Mouse (Mus musculus) liver, postnatal 0 days (tissue): ENCODE measurements around the gene Zbtb18. TPM values are rescaled to one million over a fixed set of nuclear protein-coding genes. Genes with fewer than 3 reads are reported as not detected.

Experiments used
- ATAC-seq: fragments of 200-750 bp; cut with Nextera tagmentation; 2 replicates; pipeline ENCODE4 v1.8.0; 2017; ENCODE audit warnings: mild to moderate bottlenecking, moderate library complexity
- DNase-seq: peaks from one replicate; pipeline ENCODE4 v3.0.0-alpha.2; 2016
- H3K27ac ChIP-seq: fragments of 300-500 bp; sonication (generic); 2 replicates; pipeline ENCODE4 v1.5.1; 2014; ENCODE audit warnings: antibody characterized with exemption, moderate library complexity, mild to moderate bottlenecking, low read depth
- H3K27me3 ChIP-seq: fragments of 300-500 bp; sonication (generic); 2 replicates; pipeline ENCODE4 v1.6.1; 2014; ENCODE audit warnings: low read length, control low read depth, mixed read lengths; ENCODE audit not compliant: insufficient read depth
- H3K36me3 ChIP-seq: fragments of 300-500 bp; sonication (generic); replicated peaks from 2 replicates; pipeline ENCODE4 v1.6.1; 2014; ENCODE audit warnings: mild to moderate bottlenecking, control low read depth, low read length, moderate library complexity, mixed read lengths; ENCODE audit not compliant: insufficient read depth
- H3K4me1 ChIP-seq: fragments of 300-500 bp; sonication (generic); 2 replicates; pipeline ENCODE4 v1.6.1; 2014; ENCODE audit warnings: antibody characterized with exemption, mild to moderate bottlenecking, control low read depth; ENCODE audit not compliant: insufficient read depth
- H3K4me2 ChIP-seq: fragments of 300-500 bp; sonication (generic); 2 replicates; pipeline ENCODE4 v1.6.1; 2014; ENCODE audit warnings: low read depth, mild to moderate bottlenecking, low read length, moderate library complexity, mixed read lengths
- H3K4me3 ChIP-seq: fragments of 300-500 bp; sonication (generic); 2 replicates; pipeline ENCODE4 v1.5.1; 2014; ENCODE audit warnings: low read depth, low read length
- H3K9ac ChIP-seq: fragments of 300-500 bp; sonication (generic); replicated peaks from 2 replicates; pipeline ENCODE4 v1.6.1; 2014; ENCODE audit warnings: mild to moderate bottlenecking, moderate library complexity
- H3K9me3 ChIP-seq: fragments of 300-500 bp; sonication (generic); 2 replicates; pipeline ENCODE4 v1.6.1; 2016; ENCODE audit warnings: mild to moderate bottlenecking, control low read depth, low read length, mixed read lengths
- CTCF ChIP-seq: sonication (generic); IDR thresholded peaks from 2 replicates; pipeline ENCODE4 v1.5.1; 2016; ENCODE audit warnings: antibody characterized with exemption, low read depth
- EP300 ChIP-seq: IDR thresholded peaks from 2 replicates; pipeline ENCODE4 v1.6.1; 2016; ENCODE audit warnings: antibody characterized with exemption, low read depth, mild to moderate bottlenecking
- WGBS: fragments of 180-500 bp; shearing (Covaris S2); extraction: QIAGEN DNeasy Blood & Tissue Kit; methylation state at CpG from one replicate; pipeline ENCODE4 v1.1.7; 2014; ENCODE audit not compliant: insufficient replicate concordance; 5-methylcytosine and 5-hydroxymethylcytosine counted together
- polyA plus RNA-seq: library from polyadenylated mRNA; unstranded; fragments of >200 nt; fragmentation: Nextera tagmentation; extraction: Ambion mirVana; gene quantifications from 2 replicates; pipeline ENCODE4 v1.2.1, GENCODE M21; 2015

The Zbtb18 gene
- polyA plus RNA-seq, 1 experiment from 2014 or later, result 1.5 TPM

- WGBS, result 53% methylated on average over 7 of the region's 7 CpGs
- Histone ChIP-seq H3K9me3 (no peaks in the 10 kb centered on the region), H3K4me3 (no peak overlapping the region), H3K36me3 (no peaks in the 10 kb centered on the region), H3K4me2 (no peak overlapping the region), H3K4me1 (peaks cover 8% of the 10 kb centered on the region; the same call in 1 of the 2 replicates), H3K9ac (no peak overlapping the region), H3K27ac (no peak overlapping the region), H3K27me3 (no peaks in the 10 kb centered on the region)
- ATAC-seq, result no peak
- DNase-seq, result no peak
- TF ChIP-seq EP300, result no peak
- TF ChIP-seq CTCF, result no peak
Observed at GRCm38 (mm10) chr1:177484280-177484679, 42.1 kb downstream of the Zbtb18 start.

GRCm38 (mm10) chr1:177484680-177485079, 42.5 kb downstream of the Zbtb18 start:
- peaks cover 8% of the 10 kb centered on the region; the same call in 1 of the 2 replicates for H3K4me1 ChIP-seq
- TF ChIP-seq CTCF, result no peak
- TF ChIP-seq EP300, result no peak
- no peaks in the 10 kb centered on the region for H3K36me3 ChIP-seq
- H3K9ac ChIP-seq, result no peak overlapping the region
- ATAC-seq (no peak), DNase-seq (no peak)
- no peaks in the 10 kb centered on the region for H3K27me3 ChIP-seq
- WGBS, result 45% methylated on average over 7 of the region's 7 CpGs
- H3K9me3 ChIP-seq, result no peaks in the 10 kb centered on the region
- no peak overlapping the region for H3K4me2 ChIP-seq
- H3K27ac ChIP-seq, result no peak overlapping the region
- no peak overlapping the region for H3K4me3 ChIP-seq

GRCm38 (mm10) chr1:177489844-177490243, 47.7 kb downstream of the Zbtb18 start:
- Histone ChIP-seq H3K9ac (no peak overlapping the region), H3K4me3 (no peak overlapping the region), H3K9me3 (no peaks in the 10 kb centered on the region), H3K36me3 (no peaks in the 10 kb centered on the region), H3K27me3 (no peaks in the 10 kb centered on the region), H3K4me2 (peak overlapping the region; percentile 24; the same call in 1 of the 2 replicates), H3K27ac (peak overlapping the region; percentile 44; the same call in 1 of the 2 replicates), H3K4me1 (no peaks in the 10 kb centered on the region)
- WGBS, result 24% methylated on average over 7 of the region's 7 CpGs
- ATAC-seq (peak; percentile 31; the same call in 1 of the 2 replicates), DNase-seq (peak; percentile 25)
- TF ChIP-seq CTCF, result no peak
- TF ChIP-seq EP300, result 0 out of 2 replicates have a peak, but pooled peaks have one; percentile 29

GRCm38 (mm10) chr1:177490808-177491207, 48.7 kb downstream of the Zbtb18 start:
- Histone ChIP-seq H3K27ac (no peak overlapping the region), H3K4me2 (no peak overlapping the region), H3K9ac (no peak overlapping the region), H3K4me3 (no peak overlapping the region), H3K36me3 (no peaks in the 10 kb centered on the region), H3K27me3 (no peaks in the 10 kb centered on the region), H3K9me3 (no peaks in the 10 kb centered on the region), H3K4me1 (no peaks in the 10 kb centered on the region)
- no peak for TF ChIP-seq CTCF
- no peak for TF ChIP-seq EP300
- DNase-seq (no peak), ATAC-seq (no peak)
- 66% methylated on average over 4 of the region's 4 CpGs for WGBS

GRCm38 (mm10) chr1:177491280-177491679, 49.1 kb downstream of the Zbtb18 start:
- Histone ChIP-seq H3K4me1 (no peaks in the 10 kb centered on the region), H3K9ac (no peak overlapping the region), H3K4me2 (no peak overlapping the region), H3K9me3 (no peaks in the 10 kb centered on the region), H3K36me3 (no peaks in the 10 kb centered on the region), H3K27ac (no peak overlapping the region), H3K4me3 (no peak overlapping the region), H3K27me3 (no peaks in the 10 kb centered on the region)
- ATAC-seq (no peak), DNase-seq (no peak)
- TF ChIP-seq CTCF (no peak), EP300 (no peak)
- WGBS, result 34% methylated on average over 8 of the region's 8 CpGs

- no peak overlapping the region for H3K4me2 ChIP-seq
- TF ChIP-seq EP300 (no peak), CTCF (no peak)
- DNase-seq (no peak), ATAC-seq (no peak)
- H3K27me3 ChIP-seq, result no peaks in the 10 kb centered on the region
- no peak overlapping the region for H3K4me3 ChIP-seq
- no peak overlapping the region for H3K9ac ChIP-seq
- no peaks in the 10 kb centered on the region for H3K4me1 ChIP-seq
- H3K9me3 ChIP-seq, result no peaks in the 10 kb centered on the region
- whole genome bisulfite sequencing, result 80% methylated on average over 8 of the region's 8 CpGs
- no peaks in the 10 kb centered on the region for H3K36me3 ChIP-seq
- no peak overlapping the region for H3K27ac ChIP-seq
Observed at GRCm38 (mm10) chr1:177494306-177494705, 52.2 kb downstream of the Zbtb18 start.

GRCm38 (mm10) chr1:177494913-177495542, 52.9 kb downstream of the Zbtb18 start:
- DNase-seq, result no peak
- peak overlapping the region; percentile 43 for H3K4me3 ChIP-seq
- H3K9me3 ChIP-seq, result no peaks in the 10 kb centered on the region

More at GRCm38 (mm10) chr1:177494913-177495542, 52.9 kb downstream of the Zbtb18 start:
- whole genome bisulfite sequencing, result 18% methylated on average over 9 of the region's 9 CpGs
- peak; percentile 31; the same call in 1 of the 2 replicates for ATAC-seq
- H3K36me3 ChIP-seq, result no peaks in the 10 kb centered on the region
- peak overlapping the region; percentile 46 for H3K27ac ChIP-seq
- H3K4me1 ChIP-seq, result no peaks in the 10 kb centered on the region
- H3K4me2 ChIP-seq, result peak overlapping the region; percentile 57
- H3K9ac ChIP-seq, result peak overlapping the region; percentile 5; the same call in 1 of the 2 replicates
- H3K27me3 ChIP-seq, result no peaks in the 10 kb centered on the region
- TF ChIP-seq CTCF (no peak), EP300 (no peak)

Other genes with a start within 250 kb of the Zbtb18 start
- gene Akt3, start 184.1 kb upstream of the Zbtb18 start, polyA plus RNA-seq, result 0.54 and 0.56 TPM in 2 replicates